Mouse (Mus musculus): ENCODE measurements at regions not wholly inside any gene's neighbourhood (a gene's known extent, or its start where the extent isn't known, plus 50 kb on each side); places are given as distances from the start of the nearest gene placed in this dataset.
"Not testable (repeated sequence)": the region's sequence is repeated elsewhere in the genome, so short reads cannot be mapped to it uniquely, and the experiment has no call there.

GRCm38 (mm10) chr6:68977959-68978358, 1442.4 kb upstream of the Tacstd2 start:
- DNase-seq (ENCODE audit: low read depth, low spot score): no peak

GRCm38 (mm10) chr6:68964012-68964411, 1428.4 kb upstream of the Tacstd2 start:
- no peak for DNase-seq (ENCODE audit: low read depth, low spot score)

- DNase-seq (ENCODE audit: low read depth, low spot score): not testable (repeated sequence)
Measured at GRCm38 (mm10) chr6:68938104-68938503, 1402.5 kb upstream of the Tacstd2 start.

- DNase-seq (ENCODE audit: low read depth, low spot score): not testable (repeated sequence)
Measured at GRCm38 (mm10) chr6:68931860-68932259, 1396.3 kb upstream of the Tacstd2 start.

- DNase-seq (ENCODE audit: low read depth, low spot score): no peak
Measured at GRCm38 (mm10) chr6:68915536-68915935, 1379.9 kb upstream of the Tacstd2 start.

- no peak for DNase-seq (ENCODE audit: low read depth, low spot score)
Measured at GRCm38 (mm10) chr6:68884130-68884529, 1348.5 kb upstream of the Tacstd2 start.

- not testable (repeated sequence) for DNase-seq (ENCODE audit: low read depth, low spot score)
Measured at GRCm38 (mm10) chr6:68852761-68853160, 1317.2 kb upstream of the Tacstd2 start.

GRCm38 (mm10) chr6:68852286-68852685, 1316.7 kb upstream of the Tacstd2 start:
- no peak for DNase-seq (ENCODE audit: low read depth, low spot score)

- no peak for DNase-seq (ENCODE audit: low read depth, low spot score)
Measured at GRCm38 (mm10) chr6:68835186-68835585, 1299.6 kb upstream of the Tacstd2 start.

- no peak for DNase-seq (ENCODE audit: low read depth, low spot score)
Measured at GRCm38 (mm10) chr6:68834633-68835032, 1299.0 kb upstream of the Tacstd2 start.

- not testable (repeated sequence) for DNase-seq (ENCODE audit: low read depth, low spot score)
Measured at GRCm38 (mm10) chr6:68828460-68828859, 1292.9 kb upstream of the Tacstd2 start.

- DNase-seq (ENCODE audit: low read depth, low spot score): no peak
Measured at GRCm38 (mm10) chr6:68813346-68813745, 1277.8 kb upstream of the Tacstd2 start.

GRCm38 (mm10) chr6:68799205-68799604, 1263.6 kb upstream of the Tacstd2 start:
- DNase-seq (ENCODE audit: low read depth, low spot score): not testable (repeated sequence)

GRCm38 (mm10) chr6:68771507-68771906, 1235.9 kb upstream of the Tacstd2 start:
- DNase-seq (ENCODE audit: low read depth, low spot score): no peak

GRCm38 (mm10) chr6:68750451-68750850, 1214.9 kb upstream of the Tacstd2 start:
- DNase-seq (ENCODE audit: low read depth, low spot score): no peak

- DNase-seq (ENCODE audit: low read depth, low spot score): no peak
Measured at GRCm38 (mm10) chr6:68749699-68750098, 1214.1 kb upstream of the Tacstd2 start.

- no peak for DNase-seq (ENCODE audit: low read depth, low spot score)
Measured at GRCm38 (mm10) chr6:68738573-68738972, 1203.0 kb upstream of the Tacstd2 start.

- DNase-seq (ENCODE audit: low read depth, low spot score): no peak
Measured at GRCm38 (mm10) chr6:68736647-68737046, 1201.1 kb upstream of the Tacstd2 start.

- no peak for DNase-seq (ENCODE audit: low read depth, low spot score)
Measured at GRCm38 (mm10) chr6:68736068-68736467, 1200.5 kb upstream of the Tacstd2 start.

GRCm38 (mm10) chr6:68711084-68711483, 1175.5 kb upstream of the Tacstd2 start:
- DNase-seq (ENCODE audit: low read depth, low spot score): peak; percentile 0

- not testable (repeated sequence) for DNase-seq (ENCODE audit: low read depth, low spot score)
Measured at GRCm38 (mm10) chr6:68704291-68704800, 1168.8 kb upstream of the Tacstd2 start.

- not testable (repeated sequence) for DNase-seq (ENCODE audit: low read depth, low spot score)
Measured at GRCm38 (mm10) chr6:68680792-68681110, 1145.2 kb upstream of the Tacstd2 start.

GRCm38 (mm10) chr6:68680099-68680791, 1144.6 kb upstream of the Tacstd2 start:
- DNase-seq (ENCODE audit: low read depth, low spot score): no peak

GRCm38 (mm10) chr6:68668433-68668832, 1132.8 kb upstream of the Tacstd2 start:
- not testable (repeated sequence) for DNase-seq (ENCODE audit: low read depth, low spot score)
